Mouse (Mus musculus): ENCODE measurements around the gene Scgn.

The Scgn gene

DNA sequence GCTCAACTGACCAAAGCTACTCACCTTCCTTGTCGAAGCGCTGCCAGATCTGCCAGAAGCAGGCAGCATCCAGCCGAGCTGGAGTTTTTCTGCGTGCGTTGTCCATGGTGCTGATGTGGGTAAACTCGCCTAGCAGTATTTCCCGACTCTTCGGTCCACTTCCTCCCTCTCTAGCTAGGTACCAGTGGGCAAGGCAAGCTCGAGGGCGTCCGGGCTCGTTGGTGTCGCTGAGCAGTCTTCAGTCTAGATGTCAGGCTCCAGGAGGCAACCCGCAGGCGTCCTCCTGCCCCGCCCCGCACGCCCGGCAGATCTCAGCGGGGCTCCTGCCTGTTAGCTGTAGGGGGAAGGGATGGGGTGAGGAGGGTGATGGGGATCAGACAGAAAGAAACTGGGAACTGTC is at the start of gene Scgn:
Gene Scgn (minus strand): TSS at position 287 of the 400 bp plus-strand sequence.
- no peak for DNase-seq (ENCODE audit: low spot score)

DNA sequence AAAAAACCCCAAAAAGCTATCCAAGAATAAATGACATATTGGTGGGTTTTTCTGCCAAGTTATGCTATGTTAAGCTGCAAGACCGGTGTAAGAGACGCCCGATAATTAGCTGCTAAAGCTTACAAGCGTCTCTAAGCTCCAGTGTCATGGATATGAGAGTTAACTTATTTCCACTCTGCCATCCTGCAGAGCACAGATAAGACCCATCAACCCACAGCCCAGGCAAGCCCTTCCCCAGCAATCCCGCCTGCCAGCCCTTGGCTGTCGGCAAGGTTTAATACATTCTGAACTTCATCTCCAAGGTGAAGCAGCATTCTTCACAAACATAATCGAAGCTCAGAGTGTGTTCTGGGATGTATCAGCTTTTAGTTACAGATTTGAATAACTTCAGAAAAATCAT is 49.2 kb upstream of the Scgn start:
- no peak for DNase-seq (ENCODE audit: low spot score)

DNA sequence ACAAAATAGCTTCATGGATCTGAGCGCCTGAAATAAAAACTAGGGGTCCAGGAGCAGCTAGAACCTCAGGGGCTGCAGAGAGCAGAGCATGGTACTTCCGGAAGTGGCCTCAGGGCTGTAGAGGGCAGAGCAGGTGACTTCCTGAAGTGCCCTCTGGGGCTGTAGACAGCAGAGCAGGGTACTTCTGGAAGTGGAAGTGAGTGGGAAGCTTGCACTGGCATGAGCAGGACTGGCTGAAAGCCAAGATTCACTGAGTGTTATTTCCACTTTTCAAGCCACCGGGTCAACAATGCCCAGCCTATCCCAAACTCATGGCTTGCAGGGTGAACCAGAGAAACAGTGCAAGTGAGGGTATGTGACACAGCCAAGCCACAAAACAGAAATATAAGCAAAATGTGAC is 46.5 kb upstream of the Scgn start:
- no peak for DNase-seq (ENCODE audit: low spot score)

DNA sequence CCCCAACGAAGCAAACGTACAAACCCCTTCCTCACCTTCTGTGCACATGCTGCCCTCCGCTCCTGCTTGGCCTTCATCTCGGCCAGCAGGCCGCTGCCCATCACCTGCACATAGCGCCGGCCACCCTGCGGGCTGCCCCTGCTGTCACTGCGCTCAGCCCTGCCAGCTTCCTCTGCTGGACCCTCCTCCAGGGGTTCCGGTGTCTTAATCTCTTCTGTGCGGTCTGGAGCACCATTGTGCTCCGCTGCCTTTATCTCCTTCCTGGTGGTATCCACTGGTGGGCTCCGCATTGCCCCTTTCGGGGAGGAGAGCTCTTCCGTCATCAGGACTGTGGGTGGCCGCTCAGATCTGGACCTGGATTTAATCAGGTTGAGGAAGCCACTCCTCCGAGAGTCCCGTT is 45.1 kb upstream of the Scgn start:
- no peak for DNase-seq (ENCODE audit: low spot score)

DNA sequence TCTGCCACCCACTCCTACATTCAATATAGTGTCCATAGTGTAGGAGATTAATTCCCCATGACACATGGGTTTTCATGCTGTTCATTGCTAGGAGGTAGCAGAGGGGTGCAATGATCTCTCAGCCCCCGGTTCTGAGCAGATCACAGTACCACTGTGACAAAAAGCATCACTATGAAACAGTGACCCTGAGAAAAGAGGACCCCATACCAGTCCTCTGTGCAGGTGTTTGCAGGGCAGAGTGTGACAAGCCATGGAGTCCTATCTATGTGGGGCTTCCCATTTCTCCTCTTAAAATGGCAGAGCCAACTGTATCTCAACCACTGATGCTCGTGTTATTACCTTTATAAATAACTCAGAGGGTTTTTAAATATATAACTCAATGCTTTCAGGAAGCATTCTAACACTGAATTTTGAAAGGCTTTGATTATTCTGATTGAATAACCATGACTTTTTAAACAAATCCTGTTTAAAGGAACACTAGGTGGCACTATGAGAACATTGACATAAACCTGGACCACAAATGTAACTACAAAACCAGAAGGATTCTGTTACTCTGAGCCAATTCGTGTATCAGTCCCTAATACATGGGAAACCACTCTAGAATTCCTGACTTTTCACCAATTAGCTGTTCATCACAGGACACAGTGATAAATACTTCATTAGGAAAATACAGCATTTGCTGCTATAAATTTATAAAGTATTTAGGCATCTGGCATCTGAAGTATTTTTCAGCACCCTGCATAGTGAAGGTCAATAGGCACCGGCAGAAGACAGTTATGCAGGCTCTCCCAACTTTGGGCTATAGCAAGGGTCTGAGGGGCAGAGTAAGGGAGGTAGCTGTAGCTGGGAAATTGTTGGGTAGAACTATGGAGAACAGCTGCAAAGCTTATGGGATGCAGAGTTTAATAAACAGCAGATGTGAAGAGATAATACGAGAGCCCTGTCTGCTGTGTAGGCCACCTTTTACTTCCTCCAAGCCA is 36.5 kb upstream of the Scgn start:
- DNase-seq (ENCODE audit: low spot score): no peak

DNA sequence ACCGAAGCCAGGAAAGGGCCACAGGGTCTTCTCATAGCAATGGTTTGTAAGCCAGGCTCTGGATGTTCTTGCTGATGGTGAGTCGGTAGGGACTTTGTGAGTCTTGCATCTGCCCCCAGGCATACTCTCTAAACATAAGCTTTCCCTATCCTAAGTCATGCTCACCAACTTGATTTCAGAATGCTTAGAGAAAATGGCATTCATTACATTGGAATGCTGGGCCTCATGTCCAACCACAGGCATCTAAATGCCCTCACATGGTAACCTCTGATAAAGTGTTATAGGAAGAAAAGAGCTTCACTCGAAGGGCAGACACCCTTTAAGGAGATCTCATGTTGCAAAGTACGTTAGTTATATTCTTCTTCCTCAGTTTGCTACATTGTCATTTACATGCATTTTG is 27.5 kb upstream of the Scgn start:
- DNase-seq (ENCODE audit: low spot score): no peak

DNA sequence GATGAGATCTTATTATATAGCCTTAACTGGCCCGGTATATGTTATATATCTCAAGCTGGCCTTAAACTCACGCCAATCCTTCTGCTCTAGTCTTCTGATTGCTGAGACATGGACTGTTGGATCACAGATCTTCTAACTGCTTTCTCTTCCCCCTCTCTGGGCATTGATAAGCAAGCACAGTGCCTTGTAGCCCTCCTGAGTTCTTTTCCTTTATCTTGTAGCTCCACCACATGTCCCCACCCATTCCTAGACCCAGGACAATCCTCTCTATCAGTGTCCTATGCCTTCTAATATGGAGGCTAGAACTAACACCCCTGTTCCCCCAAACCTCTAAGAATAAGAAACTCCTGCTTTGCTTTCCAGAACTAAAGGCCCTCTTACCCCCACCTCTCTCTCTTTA is 14.5 kb upstream of the Scgn start:
- no peak for DNase-seq (ENCODE audit: low spot score)

DNA sequence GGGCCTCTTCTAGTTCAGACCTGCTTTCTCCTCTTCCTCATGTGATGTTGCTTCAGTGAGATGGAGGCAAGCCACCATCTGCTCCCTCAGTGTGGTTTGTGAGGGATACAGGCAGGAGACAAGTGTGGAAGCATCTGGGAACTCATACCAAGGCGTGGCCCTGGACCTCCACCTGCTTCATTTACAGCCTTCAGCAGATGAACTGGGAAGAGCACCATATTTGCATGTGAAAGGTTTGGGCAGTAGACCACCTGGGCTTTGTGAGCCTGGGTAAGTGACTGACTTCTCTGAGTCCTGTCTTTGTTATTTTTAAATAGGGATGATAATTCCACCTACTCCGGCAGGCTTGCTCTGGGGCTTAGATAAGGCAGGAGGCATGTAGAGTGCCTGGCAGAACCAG is 10.8 kb upstream of the Scgn start:
- no peak for DNase-seq (ENCODE audit: low spot score)

DNA sequence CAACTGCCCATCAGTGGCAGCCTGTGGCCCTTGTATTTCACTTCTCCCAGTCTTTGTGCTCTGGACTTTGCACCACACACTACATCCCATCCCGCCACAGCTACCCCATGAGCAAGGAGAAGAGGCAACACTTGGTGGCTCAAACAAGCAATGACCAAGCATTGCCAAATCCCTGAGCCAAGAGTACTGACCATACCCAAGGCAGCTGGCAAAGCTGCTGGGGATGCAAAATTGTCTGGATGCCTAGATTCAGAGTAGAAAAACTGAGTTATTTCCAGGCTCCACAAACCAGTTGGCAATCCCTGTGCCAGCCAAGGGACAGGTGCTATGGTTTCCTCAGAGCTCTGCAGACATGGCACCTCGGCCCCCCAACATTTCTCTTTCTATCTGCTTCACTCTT is 10.1 kb upstream of the Scgn start:
- no peak for DNase-seq (ENCODE audit: low spot score)

DNA sequence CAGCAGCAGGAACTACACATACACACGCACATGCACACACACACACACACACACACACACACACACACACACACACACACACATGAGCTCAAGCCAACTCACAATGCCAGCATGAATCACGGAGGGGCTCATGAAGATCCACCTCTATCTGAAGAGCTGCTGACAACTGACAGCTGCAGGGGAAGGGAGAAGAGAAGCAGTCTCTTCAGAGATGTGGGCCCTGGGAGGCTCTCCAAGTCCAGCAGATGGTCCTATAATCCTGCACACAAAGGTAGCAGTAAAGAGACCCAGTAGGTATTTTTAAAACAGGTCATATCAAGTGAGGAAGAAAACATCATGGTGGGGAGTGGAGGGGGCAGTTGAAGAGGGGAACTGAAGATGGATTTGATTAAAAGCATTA is 7.8 kb upstream of the Scgn start:
- DNase-seq (ENCODE audit: low spot score): no peak

DNA sequence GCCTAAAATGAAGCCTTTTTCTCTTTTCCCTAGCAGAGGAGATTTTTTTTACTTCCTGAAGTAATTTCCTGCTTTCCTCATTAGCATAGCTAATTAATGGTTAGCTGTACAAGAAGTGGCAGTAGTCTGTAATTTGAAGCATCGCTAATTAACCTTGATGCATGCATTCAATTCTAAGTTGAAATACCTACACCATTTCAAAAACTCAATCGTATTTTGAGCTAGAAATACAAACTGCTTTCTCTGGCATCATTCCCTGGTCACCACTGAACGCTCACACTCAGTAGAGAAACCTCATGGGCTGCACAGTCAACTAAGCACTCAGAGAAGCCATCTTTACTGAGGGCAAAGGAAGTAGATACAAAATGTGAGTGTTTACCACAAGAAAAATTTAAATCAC is 3.7 kb upstream of the Scgn start:
- no peak for DNase-seq (ENCODE audit: low spot score)

DNA sequence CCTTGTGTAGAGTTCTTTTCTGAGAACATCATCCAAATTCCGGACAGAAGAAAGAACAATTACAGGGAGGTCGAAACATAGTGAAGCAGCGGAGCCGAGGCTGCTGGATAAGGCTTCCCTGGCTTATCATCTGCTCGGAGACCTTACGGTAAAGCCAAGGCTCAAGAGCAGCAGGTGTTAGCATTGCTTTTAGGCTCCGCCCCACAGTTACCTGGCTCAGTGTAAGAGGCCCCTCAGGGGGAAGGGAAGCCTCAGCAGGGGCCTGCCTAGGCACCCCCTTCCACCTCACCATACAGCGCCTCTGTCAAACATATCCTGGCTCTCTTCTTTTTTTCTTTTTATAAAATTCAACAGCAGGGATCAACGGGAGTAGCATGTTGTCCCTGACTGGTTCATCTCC is 3.0 kb upstream of the Scgn start:
- DNase-seq (ENCODE audit: low spot score): no peak

DNA sequence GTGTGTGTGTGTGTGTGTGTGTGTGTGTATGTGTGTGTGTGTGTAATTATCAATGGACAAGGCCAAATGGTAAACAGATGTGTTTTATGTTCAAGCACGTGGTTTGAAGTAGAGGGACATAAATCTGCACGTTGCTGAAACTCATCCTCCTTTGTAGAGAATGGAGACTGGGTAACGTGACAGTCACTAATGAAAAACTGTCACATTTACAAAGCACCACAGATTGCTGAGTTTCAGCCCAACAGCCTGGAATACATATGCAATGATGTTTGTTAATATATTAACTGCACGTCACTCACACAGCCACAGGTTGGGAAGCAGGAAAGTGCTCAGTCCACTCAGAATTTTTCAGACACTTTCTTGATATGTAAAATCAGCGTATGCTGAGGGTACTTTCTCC is 563 bp downstream of the Scgn start:
- DNase-seq (ENCODE audit: low spot score): no peak

DNA sequence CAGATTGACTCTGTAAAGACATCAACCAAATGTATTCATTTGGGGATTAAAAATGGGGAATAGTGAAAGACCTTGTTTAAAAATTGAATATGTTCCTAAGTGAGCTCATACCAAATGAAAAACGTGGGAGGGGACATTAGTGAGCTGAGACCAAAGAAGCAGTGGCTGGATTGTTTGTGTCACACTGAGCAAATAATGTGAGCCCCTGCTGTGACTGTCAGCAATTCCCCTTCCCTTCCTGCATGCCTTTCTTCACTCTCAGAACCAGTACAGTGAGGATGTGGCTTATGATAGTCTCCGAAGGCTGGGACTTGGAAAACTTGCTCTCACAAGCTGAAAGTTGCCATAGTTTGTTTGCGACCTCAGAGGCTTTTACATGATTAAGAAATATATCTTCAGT is 5.9 kb downstream of the Scgn start:
- DNase-seq (ENCODE audit: low spot score): no peak

DNA sequence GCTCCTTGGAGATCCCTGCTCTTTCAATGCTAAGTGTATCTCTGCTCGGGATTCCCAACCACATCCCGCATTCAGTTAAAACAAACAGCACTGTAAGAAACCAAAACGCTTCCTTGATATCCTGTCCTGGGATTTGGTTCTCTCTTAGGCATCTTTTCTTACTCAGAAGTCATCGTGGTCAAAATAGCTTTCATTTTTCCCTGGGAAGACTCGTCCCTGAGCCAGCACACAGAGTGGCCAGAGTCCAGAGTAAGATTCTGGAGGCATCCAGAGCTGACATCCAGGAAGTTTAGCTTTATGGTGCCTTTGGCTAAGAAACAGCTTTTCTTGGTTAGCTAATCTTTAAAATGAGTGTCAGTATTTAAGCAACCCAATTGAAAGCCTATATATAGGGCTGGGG is 18.7 kb downstream of the Scgn start:
- DNase-seq (ENCODE audit: low spot score): no peak

DNA sequence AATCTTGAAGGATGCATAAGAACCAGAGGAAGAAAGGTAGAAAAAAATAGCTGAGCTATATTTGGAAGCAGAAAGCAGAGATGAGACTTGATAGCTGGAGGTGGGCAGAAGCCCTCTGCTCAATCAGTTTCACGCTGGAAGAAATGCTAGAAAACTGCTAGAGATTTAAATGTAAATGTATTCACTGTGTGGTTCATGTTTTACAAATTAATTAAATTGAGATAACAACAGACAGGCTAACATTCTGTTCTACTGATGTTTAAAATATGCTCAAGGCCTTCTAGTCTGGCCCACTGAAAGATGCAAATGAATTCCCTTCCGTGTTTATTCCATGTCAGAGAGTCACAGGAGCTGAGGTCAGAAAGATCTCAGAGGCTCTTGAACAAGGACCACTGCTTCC is 19.1 kb downstream of the Scgn start:
- no peak for DNase-seq (ENCODE audit: low spot score)

DNA sequence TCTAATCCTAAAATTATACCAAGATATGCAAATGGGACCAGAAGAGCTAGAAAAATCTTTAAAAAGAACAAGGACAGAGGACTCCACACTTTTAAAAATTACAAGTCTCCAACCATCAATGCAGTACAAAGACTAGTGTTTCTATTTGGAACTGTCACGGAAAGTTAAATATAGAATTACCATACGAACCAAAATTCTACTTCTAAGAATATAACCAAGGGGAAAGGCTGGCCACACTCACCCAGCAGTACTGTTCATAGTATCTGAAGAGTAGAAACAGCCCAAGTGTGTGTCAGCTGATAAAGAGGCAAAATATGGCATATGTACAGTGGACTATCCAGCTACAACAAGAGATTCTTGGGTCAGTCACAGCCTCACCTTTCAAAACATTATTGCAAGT is 26.1 kb downstream of the Scgn start:
- no peak for DNase-seq (ENCODE audit: low spot score)

DNA sequence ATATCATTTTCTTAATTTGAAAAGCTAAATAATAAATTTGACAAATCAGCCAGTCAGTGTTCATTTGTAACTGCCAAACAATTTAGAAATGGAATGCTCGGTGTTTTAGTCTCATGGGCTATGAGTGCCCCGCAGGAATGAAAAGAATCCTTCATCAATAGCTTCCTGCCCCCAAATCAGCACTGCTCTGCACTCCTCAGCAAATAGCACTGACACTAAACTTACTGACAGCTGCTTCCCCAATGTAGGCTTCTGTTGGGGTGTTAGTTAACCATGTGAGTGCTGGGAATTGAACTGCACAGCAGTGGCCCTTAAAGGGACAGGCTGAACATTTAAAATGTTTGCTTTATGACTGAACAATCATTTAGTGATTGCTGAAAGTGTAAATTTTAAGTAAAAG is 31.2 kb downstream of the Scgn start:
- DNase-seq (ENCODE audit: low spot score): no peak

DNA sequence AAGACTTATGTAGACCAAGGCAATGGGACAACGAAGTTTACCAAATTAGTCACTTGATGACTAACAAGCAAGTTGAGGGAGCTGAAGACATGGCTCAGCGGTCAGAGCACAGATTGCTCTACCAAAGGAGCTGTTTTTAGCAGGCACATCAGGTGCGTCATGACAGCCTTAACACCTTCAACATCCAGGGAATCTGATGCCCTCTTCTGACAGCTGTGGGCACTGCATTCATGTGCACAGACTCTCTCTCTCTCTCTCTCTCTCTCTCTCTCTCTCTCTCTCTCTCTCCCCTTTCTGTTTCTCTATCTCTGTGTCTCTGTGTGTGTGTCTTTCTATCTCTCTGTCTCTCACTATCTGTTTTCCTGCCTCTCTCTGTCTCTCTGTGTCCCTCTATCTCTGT is 40.1 kb downstream of the Scgn start:
- DNase-seq (ENCODE audit: low spot score): peak; percentile 4

DNA sequence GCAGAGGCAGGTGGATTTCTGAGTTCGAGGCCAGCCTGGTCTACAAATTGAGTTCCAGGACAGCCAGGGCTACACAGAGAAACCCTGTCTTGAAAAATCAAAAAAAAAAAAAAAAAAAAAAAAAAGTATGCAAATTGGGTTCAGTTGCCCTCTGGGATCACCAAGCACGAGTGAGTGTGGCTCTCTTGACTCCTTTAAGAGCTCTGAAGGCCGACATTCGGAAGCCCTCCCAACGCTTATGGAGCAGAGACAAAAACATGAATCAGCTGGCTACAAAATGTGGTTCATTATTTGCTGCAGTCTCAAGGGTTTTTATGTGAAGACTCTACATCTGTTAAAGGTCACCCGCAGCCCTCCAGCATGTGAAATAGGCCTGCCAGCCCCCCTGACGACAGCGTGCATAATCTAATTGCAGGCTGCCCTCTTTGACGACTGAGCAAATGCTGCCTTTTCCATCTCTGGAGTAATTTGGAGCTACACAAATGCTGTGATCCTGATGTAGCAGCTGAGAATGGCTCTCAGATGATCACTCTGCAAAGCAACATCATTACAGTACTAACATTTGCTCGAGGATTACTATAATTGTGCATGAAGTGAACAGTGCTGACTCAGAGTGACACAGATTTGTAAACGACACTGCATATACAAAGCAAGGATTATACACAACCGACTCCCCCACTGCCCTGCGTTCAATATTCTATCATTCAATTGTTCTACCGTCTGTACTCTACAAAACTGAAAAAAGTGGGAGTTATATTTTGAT is 41.3 kb downstream of the Scgn start:
- no peak for DNase-seq (ENCODE audit: low spot score)

DNA sequence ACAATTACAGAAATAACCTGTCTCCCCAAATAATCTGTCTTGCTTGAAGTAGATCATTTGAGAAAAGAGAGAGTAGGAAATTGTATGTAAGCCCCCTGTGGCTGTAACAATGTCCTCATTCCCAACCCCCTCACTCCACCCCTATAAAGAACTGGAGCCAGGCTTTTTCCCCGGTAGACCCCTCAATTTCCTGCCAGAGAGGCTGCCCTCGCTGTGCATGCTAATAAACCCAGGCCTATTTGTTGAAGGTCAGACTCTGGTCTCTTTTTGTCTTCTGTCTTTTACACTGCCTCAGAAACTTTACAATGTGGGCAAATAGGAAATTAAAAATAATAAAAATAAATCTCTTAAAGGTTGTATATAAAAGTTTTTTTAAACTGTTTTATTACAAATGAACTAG is 44.8 kb downstream of the Scgn start:
- DNase-seq (ENCODE audit: low spot score): no peak

DNA sequence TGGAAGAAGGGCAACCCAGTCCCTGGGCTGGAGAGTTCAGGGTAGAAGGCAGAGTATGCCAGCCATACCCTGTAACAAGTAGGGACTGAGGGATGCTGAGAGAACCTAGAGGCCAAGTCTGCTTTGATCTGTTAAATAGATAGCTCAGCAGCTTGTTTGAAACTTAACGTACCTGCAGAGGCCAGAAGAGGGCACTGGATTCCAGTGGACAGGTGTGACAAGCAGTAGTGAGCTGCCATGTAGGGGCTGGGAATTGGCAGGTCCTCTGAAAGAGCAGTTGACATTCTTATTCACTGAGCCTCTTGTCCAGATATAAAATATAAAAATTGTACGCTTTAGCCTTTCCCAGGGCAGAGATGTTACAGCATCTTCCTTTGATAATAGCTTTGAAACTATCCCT is 48.2 kb downstream of the Scgn start:
- no peak for DNase-seq (ENCODE audit: low spot score)

DNA sequence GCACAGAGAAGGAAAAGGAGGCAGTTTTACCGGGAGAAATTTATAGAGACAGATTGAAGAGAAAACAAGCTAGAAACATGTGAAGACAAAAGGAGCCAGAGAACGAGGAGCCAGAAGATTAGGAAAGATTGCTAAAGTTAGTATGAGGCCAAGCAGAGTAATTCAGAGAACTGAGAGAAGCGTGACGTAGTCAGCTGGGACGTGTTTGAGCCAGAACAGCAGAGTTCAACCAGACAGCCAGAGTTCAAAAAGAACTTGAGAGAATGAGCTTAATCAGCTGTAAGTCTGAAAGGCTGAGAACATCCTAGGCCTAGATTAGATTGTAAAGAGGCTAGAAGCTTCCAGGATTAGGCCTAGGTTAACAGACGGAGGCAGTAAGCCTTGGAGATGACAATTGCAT is 50.7 kb downstream of the Scgn start:
- no peak for DNase-seq (ENCODE audit: low spot score)

DNA sequence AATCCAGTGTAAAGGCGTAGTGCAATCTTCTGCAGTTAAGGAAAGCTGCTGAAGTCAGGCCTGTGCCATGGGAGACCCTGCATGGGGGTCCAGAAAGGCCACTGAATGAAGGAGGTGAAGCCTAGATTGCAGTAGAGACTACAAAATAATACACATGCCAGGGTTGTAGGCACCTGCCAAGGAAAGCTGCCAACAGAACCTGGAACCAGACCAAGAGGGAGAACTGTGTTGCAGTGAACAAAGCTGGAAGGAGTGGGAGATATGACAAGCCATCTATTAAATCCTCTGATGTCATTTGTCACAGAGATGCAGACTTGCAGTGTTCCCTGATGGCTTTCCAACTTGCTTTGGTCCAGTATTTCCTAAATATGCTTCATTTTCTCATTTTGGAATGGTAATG is 52.3 kb downstream of the Scgn start:
- no peak for DNase-seq (ENCODE audit: low spot score)

Measured in T-cell, adult 2 months (primary cell).